Mouse (Mus musculus): ENCODE results near the gene Jmjd7. TPM values are rescaled to one million over a fixed set of nuclear protein-coding genes. Genes with fewer than 3 reads are reported as not detected.
A peak's percentile ranks its signal among the peaks of the same experiment; 100 is the strongest.

Gene Jmjd7
- total RNA-seq, 1 experiment from 2014 or later = 3.5 TPM

GRCm38 (mm10) chr2:120007680-120008210, 19.5 kb upstream of the Jmjd7 start:
- no peak for ATAC-seq (replicated peaks; ENCODE audit: insufficient number of reproducible peaks, low FRiP score, low TSS enrichment, poor library complexity, severe bottlenecking)

DNA sequence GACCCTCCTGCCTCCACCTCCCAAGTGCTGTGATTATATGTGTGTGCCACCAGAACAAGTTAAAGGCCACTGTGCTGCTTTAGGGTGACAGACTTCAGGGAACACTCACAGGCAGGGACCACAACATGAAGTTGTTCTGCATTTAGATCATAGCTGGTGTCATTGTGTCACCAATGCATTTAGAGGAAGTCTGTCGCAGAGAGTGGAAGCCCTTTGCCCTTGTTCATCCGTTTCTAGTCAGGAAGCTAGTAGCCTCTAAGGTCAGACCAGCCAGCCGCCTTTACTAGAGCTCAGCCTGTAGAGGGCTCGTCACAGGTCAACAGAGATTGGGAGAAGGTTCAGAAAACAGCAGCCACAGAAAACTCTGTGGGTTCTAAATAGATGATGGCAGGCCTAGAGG, 18.6 kb upstream of the Jmjd7 start:
- peak; percentile 76 for ATAC-seq (replicated peaks; ENCODE audit: insufficient number of reproducible peaks, low FRiP score, low TSS enrichment, poor library complexity, severe bottlenecking)

DNA sequence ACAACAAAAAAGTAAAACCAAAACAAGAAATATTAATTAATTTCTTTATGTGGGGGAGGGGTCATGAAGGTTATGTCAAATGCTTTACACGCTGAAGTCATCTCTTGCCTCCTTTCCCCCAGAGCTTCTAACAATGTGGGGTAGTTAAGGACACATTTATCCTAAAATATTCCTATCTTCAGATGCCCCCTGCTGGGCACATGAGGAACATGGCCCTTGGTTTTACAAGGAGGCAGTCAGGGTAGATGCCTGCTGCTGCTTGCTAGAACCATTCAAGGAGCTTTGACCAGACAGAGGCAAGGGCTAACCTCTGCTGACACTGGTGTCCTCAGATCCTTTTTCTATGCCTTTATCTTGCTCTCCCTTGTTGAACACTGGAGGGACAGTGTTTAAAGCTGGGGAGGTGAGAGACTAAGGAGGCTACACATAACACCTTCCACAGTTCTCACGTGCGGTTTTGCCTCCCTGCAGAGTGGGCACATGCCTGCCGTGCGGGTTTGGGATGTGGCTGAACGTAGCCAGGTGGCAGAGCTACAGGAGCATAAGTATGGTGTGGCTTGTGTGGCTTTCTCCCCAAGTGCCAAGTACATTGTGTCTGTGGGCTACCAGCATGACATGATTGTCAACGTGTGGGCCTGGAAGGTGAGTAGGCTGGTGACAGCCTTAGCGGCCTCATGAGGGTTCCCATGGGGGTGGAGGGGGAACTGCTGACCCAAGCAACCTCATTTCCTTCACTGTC, 15.7 kb upstream of the Jmjd7 start:
- ATAC-seq (replicated peaks; ENCODE audit: insufficient number of reproducible peaks, low FRiP score, low TSS enrichment, poor library complexity, severe bottlenecking) = peak; percentile 51; the same call in 1 of the 2 replicates

GRCm38 (mm10) chr2:120012924-120013323, 14.4 kb upstream of the Jmjd7 start:
- no peak for ATAC-seq (replicated peaks; ENCODE audit: insufficient number of reproducible peaks, low FRiP score, low TSS enrichment, poor library complexity, severe bottlenecking)

GRCm38 (mm10) chr2:120013831-120014486, 13.3 kb upstream of the Jmjd7 start:
- no peak for ATAC-seq (replicated peaks; ENCODE audit: insufficient number of reproducible peaks, low FRiP score, low TSS enrichment, poor library complexity, severe bottlenecking)

- no peak for ATAC-seq (replicated peaks; ENCODE audit: insufficient number of reproducible peaks, low FRiP score, low TSS enrichment, poor library complexity, severe bottlenecking)
Measured at GRCm38 (mm10) chr2:120015882-120016281, 11.4 kb upstream of the Jmjd7 start.

DNA sequence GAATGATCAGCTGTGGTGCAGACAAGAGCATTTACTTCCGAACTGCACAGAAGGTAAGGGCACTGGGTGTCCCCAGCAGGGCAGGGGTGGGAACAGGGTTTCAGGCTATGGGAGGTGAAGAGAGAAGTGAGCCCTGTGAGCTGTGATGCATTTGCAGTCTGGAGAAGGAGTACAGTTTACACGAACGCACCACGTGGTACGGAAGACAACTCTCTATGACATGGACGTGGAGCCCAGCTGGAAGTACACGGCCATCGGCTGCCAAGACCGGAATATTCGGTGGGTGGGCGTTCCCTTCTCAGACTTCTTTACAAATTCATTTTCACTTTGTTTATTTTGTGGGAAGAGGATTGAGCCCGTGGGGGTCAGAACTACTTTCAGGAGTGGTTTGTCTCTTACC, 9.7 kb upstream of the Jmjd7 start:
- ATAC-seq (replicated peaks; ENCODE audit: insufficient number of reproducible peaks, low FRiP score, low TSS enrichment, poor library complexity, severe bottlenecking) = no peak

DNA sequence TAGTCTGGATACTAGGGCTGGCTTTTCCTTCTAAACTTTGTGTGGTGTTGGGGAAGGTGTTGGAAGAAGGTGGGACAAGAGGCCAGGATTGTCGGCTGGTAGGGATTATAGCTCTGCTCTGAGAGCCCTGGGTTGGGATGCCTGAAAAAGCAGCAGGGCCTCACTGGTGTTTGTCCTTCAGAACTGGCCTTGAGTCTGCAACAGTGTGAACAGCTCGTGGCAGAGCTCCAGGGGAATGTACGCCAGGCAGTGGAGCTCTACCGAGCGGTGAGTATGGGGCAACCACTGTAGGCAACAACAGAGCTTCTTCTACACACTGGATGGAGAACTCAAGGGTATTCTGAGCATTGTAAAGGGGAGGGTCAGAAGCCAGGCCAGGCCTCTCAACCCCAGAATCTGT, 2.9 kb upstream of the Jmjd7 start:
- ATAC-seq (replicated peaks; ENCODE audit: insufficient number of reproducible peaks, low FRiP score, low TSS enrichment, poor library complexity, severe bottlenecking) = no peak

- no peak for ATAC-seq (replicated peaks; ENCODE audit: insufficient number of reproducible peaks, low FRiP score, low TSS enrichment, poor library complexity, severe bottlenecking)
Measured at GRCm38 (mm10) chr2:120027950-120028331, 658 bp downstream of the Jmjd7 start.

GRCm38 (mm10) chr2:120030380-120030779, 3.1 kb downstream of the Jmjd7 start:
- ATAC-seq (replicated peaks; ENCODE audit: insufficient number of reproducible peaks, low FRiP score, low TSS enrichment, poor library complexity, severe bottlenecking) = no peak

DNA sequence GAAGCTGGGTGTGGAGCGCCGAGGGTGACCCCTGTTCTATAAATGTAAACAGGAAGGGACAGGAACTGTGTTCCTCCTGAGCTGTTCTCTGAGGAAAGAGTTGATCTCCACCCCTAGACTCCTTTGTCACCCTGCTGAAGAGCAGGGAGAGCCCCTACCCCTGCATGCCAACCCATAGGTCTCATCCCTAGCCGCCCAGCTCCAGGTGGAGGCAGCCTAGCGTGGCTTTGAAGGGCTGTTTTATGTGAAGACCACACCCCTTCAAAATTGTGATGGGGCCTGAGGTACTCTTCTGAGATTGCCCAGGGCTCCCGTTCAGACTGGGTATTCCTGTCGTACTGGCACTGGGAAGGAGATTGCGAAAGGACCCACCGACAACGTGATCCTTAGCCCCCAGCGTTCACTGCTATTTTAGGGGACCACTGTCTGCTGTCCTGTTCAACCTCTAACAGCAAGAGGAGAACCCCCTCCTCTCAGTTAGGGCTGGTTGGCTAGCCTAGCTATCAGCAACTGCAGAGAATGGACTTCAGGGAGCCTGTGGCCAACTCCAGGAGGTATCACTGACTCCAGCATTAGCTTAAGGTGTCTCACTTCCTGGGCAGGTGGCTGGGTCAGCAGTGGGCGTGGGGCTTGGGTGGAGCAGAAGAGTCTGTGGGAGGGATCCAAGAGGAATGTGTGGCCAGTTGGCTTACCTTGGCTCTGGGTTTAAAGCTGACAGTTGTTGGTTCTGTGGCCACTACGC, 5.6 kb downstream of the Jmjd7 start, which contains the start of gene Pla2g4b:
Pla2g4b (plus strand) TSS at position 692 of the 742 bp plus-strand sequence.
- ATAC-seq (replicated peaks; ENCODE audit: insufficient number of reproducible peaks, low FRiP score, low TSS enrichment, poor library complexity, severe bottlenecking) = no peak

GRCm38 (mm10) chr2:120033726-120034125, 6.4 kb downstream of the Jmjd7 start:
- ATAC-seq (replicated peaks; ENCODE audit: insufficient number of reproducible peaks, low FRiP score, low TSS enrichment, poor library complexity, severe bottlenecking) = no peak

- ATAC-seq (replicated peaks; ENCODE audit: insufficient number of reproducible peaks, low FRiP score, low TSS enrichment, poor library complexity, severe bottlenecking) = no peak
Measured at GRCm38 (mm10) chr2:120037744-120038143, 10.5 kb downstream of the Jmjd7 start.

GRCm38 (mm10) chr2:120040991-120041390, 13.7 kb downstream of the Jmjd7 start:
- ATAC-seq (replicated peaks; ENCODE audit: insufficient number of reproducible peaks, low FRiP score, low TSS enrichment, poor library complexity, severe bottlenecking) = no peak

- no peak for ATAC-seq (replicated peaks; ENCODE audit: insufficient number of reproducible peaks, low FRiP score, low TSS enrichment, poor library complexity, severe bottlenecking)
Measured at GRCm38 (mm10) chr2:120044101-120044603, 16.9 kb downstream of the Jmjd7 start.

- ATAC-seq (replicated peaks; ENCODE audit: insufficient number of reproducible peaks, low FRiP score, low TSS enrichment, poor library complexity, severe bottlenecking) = no peak
Measured at GRCm38 (mm10) chr2:120044676-120045075, 17.4 kb downstream of the Jmjd7 start.

GRCm38 (mm10) chr2:120046486-120047310, 19.4 kb downstream of the Jmjd7 start:
- ATAC-seq (replicated peaks; ENCODE audit: insufficient number of reproducible peaks, low FRiP score, low TSS enrichment, poor library complexity, severe bottlenecking) = no peak

GRCm38 (mm10) chr2:120048173-120048572, 20.9 kb downstream of the Jmjd7 start:
- ATAC-seq (replicated peaks; ENCODE audit: insufficient number of reproducible peaks, low FRiP score, low TSS enrichment, poor library complexity, severe bottlenecking) = no peak
